8 mouse cellular contexts compared by ENCODE assay signal in the genomic region with DNA sequence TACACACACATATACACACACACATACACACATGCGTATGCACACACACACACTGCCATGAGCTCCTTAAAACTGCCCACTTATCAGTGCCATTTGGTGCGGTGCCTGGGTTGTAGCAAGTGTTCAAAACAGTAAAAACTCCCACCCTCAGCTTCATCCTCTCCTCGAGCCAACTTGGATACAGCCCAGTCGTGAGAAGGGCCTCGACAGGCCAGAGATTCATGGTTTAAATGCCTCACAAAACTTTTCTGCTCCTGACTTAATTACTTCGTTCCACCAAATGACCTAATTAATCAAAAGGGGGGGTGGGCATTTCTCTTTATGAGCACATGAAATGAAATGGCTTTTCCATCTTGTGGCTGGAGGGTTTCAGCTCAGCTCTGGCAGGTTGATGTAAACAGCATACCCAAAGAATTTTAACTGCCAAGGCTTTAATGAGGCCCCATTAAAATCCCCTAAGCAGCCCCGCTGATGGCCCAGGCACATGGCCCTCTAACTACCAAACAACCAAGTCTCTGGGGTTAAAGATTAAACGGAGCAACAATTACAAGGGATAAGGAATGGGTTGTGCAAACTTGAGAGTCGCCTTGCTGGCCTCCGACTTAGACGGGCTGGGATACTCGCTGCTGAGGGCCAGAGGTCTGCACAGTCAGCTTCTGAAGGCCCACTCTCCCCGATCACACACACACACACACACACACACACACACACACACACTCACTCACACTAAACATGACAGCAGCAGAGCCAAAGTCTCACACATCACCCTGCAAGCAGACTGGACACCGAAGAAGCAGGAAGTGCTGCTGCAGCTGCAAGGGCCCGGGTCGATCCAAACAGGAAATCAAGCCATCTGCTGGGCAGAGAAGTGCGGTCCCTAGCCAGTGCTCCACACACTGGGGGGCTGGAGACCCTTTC. TPM values are rescaled to one million over a fixed set of nuclear protein-coding genes. Genes with fewer than 3 reads are reported as not detected.
DNase-seq lines count a peak whose midpoint lies in the region; ATAC-seq lines count a peak whose summit lies in the region.

No protein-coding gene starts in this region.

- H3K4me3 ChIP-seq in forebrain, embryonic 15.5 days: no peak overlapping the region
- H3K4me3 ChIP-seq in hindbrain, embryonic 16.5 days (ENCODE audit: low read length): no peak overlapping the region
- no peak overlapping the region for H3K4me3 ChIP-seq in neural tube, embryonic 13.5 days

- no peaks in the 10 kb centered on the region for H3K36me3 ChIP-seq in forebrain, embryonic 15.5 days
- peaks cover 13% of the 10 kb centered on the region for H3K36me3 ChIP-seq in hindbrain, embryonic 16.5 days (ENCODE audit: control insufficient read depth, insufficient read depth, low read length)
- H3K36me3 ChIP-seq in neural tube, embryonic 13.5 days: peaks cover 27% of the 10 kb centered on the region

- H3K9me3 ChIP-seq in forebrain, embryonic 15.5 days: no peaks in the 10 kb centered on the region
- H3K9me3 ChIP-seq in hindbrain, embryonic 16.5 days (ENCODE audit: control insufficient read depth, low read length): peaks cover 3% of the 10 kb centered on the region; the same call in 1 of the 2 replicates
- H3K9me3 ChIP-seq in neural tube, embryonic 13.5 days: no peaks in the 10 kb centered on the region

- H3K4me2 ChIP-seq in forebrain, embryonic 15.5 days (replicated peaks): no peak overlapping the region
- no peak overlapping the region for H3K4me2 ChIP-seq in hindbrain, embryonic 16.5 days (ENCODE audit: low read length)
- H3K4me2 ChIP-seq in neural tube, embryonic 13.5 days: no peak overlapping the region

- ATAC-seq in forebrain, embryonic 15.5 days (replicated peaks): peak; percentile 78
- ATAC-seq in hindbrain, embryonic 16.5 days: peak; percentile 83
- ATAC-seq in neural tube, embryonic 13.5 days (ENCODE audit: low read depth): peak; percentile 74

- H3K9ac ChIP-seq in forebrain, embryonic 15.5 days (replicated peaks): no peak overlapping the region
- no peak overlapping the region; the same call in 1 of the 2 replicates for H3K9ac ChIP-seq in hindbrain, embryonic 16.5 days (ENCODE audit: low read depth, low read length)
- H3K9ac ChIP-seq in neural tube, embryonic 13.5 days: 0 out of 2 replicates have a peak overlapping the region, but pooled peaks have one; percentile 17

- peaks cover 12% of the 10 kb centered on the region for H3K4me1 ChIP-seq in forebrain, embryonic 15.5 days
- peaks cover 8% of the 10 kb centered on the region; the same call in 1 of the 2 replicates for H3K4me1 ChIP-seq in hindbrain, embryonic 16.5 days (ENCODE audit: control insufficient read depth, insufficient read depth, low read depth, low read length)
- peaks cover 18% of the 10 kb centered on the region for H3K4me1 ChIP-seq in neural tube, embryonic 13.5 days (replicated peaks)

- peak; percentile 50 for DNase-seq in adrenal gland, postnatal 14 days
- DNase-seq in adrenal gland, adult 8-10 months: no peak
- DNase-seq in liver: peak; percentile 39
- DNase-seq in left cerebral cortex, adult 9 months (ENCODE audit: low spot score in 2 of 2): no peak
- no peak for DNase-seq in urinary bladder, postnatal 4 days (ENCODE audit: low spot score in 2 of 2)

- WGBS in forebrain, embryonic 15.5 days: 18% methylated on average over 17 of the region's 17 CpGs
- 35% methylated on average over 17 of the region's 17 CpGs for WGBS in hindbrain, embryonic 16.5 days
- 17% methylated on average over 17 of the region's 17 CpGs for WGBS in neural tube, embryonic 13.5 days

- H3K27me3 ChIP-seq in forebrain, embryonic 15.5 days: no peaks in the 10 kb centered on the region
- H3K27me3 ChIP-seq in hindbrain, embryonic 16.5 days (replicated peaks; ENCODE audit: control insufficient read depth, insufficient read depth, low read length): no peaks in the 10 kb centered on the region
- H3K27me3 ChIP-seq in neural tube, embryonic 13.5 days: no peaks in the 10 kb centered on the region

- 0 out of 2 replicates have a peak overlapping the region, but pooled peaks have one; percentile 35 for H3K27ac ChIP-seq in forebrain, embryonic 15.5 days (replicated peaks)
- peak overlapping the region; percentile 70; the same call in 1 of the 2 replicates for H3K27ac ChIP-seq in hindbrain, embryonic 16.5 days (ENCODE audit: low read depth, low read length)
- H3K27ac ChIP-seq in neural tube, embryonic 13.5 days (replicated peaks): peak overlapping the region; percentile 42; the same call in 1 of the 2 replicates

RNA-seq across cellular contexts. Expression of a gene that starts 55.2 kb away (rescaled TPM):
- 2.4 and 3.1 TPM in 2 replicates for total RNA-seq in adrenal gland, postnatal 14 days (2021)
- 1 to 10 TPM; 1.1 to 4.2 (median 3.2) TPM for total RNA-seq in adrenal gland, adult 8-10 months (2022)
- 8.6 and 9.0 TPM in 2 replicates for polyA plus RNA-seq in forebrain, embryonic 15.5 days (2015; fragmentation: Nextera tagmentation; extraction: Ambion mirVana)
- polyA plus RNA-seq in hindbrain, embryonic 16.5 days (2015; fragmentation: Nextera tagmentation; extraction: Ambion mirVana): 13.2 and 13.6 TPM in 2 replicates
- polyA plus RNA-seq in neural tube, embryonic 13.5 days (2015; fragmentation: Nextera tagmentation; extraction: Ambion mirVana): 11.5 and 12.3 TPM in 2 replicates

Comparison
In these comparisons a context has a peak if more than half of its experiments do, and no peak if none do; other contexts are left out.
1. DNase-seq: peak in adrenal gland, postnatal 14 days (single experiment) and liver (single experiment); none in adrenal gland, adult 8-10 months (single experiment), left cerebral cortex, adult 9 months (0 of 2) and urinary bladder, postnatal 4 days (0 of 2).
2. Peak in every context shown above with its lines, with median percentiles within 50 percentile points of each other: ATAC-seq and H3K27ac ChIP-seq.